Mouse (Mus musculus) hindbrain, embryonic 11.5 days (tissue): ENCODE measurements around the gene Tns3. TPM values are rescaled to one million over a fixed set of nuclear protein-coding genes. Genes with fewer than 3 reads are reported as not detected.

Source experiments
- ATAC-seq: fragments of 200-750 bp; cut with Nextera tagmentation; 2 replicates; pipeline ENCODE4 v1.8.0; 2017; ENCODE audit warnings: mild to moderate bottlenecking, moderate TSS enrichment, moderate library complexity; ENCODE audit not compliant: low FRiP score
- DNase-seq: peaks from one replicate; pipeline ENCODE4 v3.0.0-alpha.2; 2015; ENCODE audit warnings: low spot score
- H3K27ac ChIP-seq: fragments of 300-500 bp; sonication (generic); 2 replicates; pipeline ENCODE4 v1.5.1; 2014; ENCODE audit warnings: mild to moderate bottlenecking, low read depth, low read length
- H3K27me3 ChIP-seq: fragments of 300-500 bp; sonication (generic); 2 replicates; pipeline ENCODE4 v1.6.1; 2014; ENCODE audit warnings: mild to moderate bottlenecking, low read length, moderate library complexity, mixed read lengths; ENCODE audit not compliant: control insufficient read depth, insufficient read depth
- H3K36me3 ChIP-seq: fragments of 300-500 bp; sonication (generic); 2 replicates; pipeline ENCODE4 v1.6.1; 2014; ENCODE audit warnings: mild to moderate bottlenecking, low read length, moderate library complexity, mixed read lengths; ENCODE audit not compliant: control insufficient read depth, insufficient read depth
- H3K4me1 ChIP-seq: fragments of 300-500 bp; sonication (generic); replicated peaks from 2 replicates; pipeline ENCODE4 v1.6.1; 2014; ENCODE audit warnings: low read length, mixed read lengths; ENCODE audit not compliant: control insufficient read depth, insufficient read depth
- H3K4me2 ChIP-seq: fragments of 300-500 bp; sonication (generic); replicated peaks from 2 replicates; pipeline ENCODE4 v1.6.1; 2014; ENCODE audit warnings: mild to moderate bottlenecking, low read depth, low read length
- H3K4me3 ChIP-seq: fragments of 300-500 bp; sonication (generic); 2 replicates; pipeline ENCODE4 v1.5.1; 2014; ENCODE audit warnings: low read depth, low read length
- H3K9ac ChIP-seq: fragments of 300-500 bp; sonication (generic); 2 replicates; pipeline ENCODE4 v1.6.1; 2014; ENCODE audit warnings: low read depth, low read length
- H3K9me3 ChIP-seq: fragments of 300-500 bp; sonication (generic); 2 replicates; pipeline ENCODE4 v1.6.1; 2016; ENCODE audit warnings: low read length; ENCODE audit not compliant: control insufficient read depth
- WGBS: fragments of 180-500 bp; shearing (Covaris S2); extraction: QIAGEN DNeasy Blood & Tissue Kit; methylation state at CpG from one replicate; pipeline ENCODE4 v1.1.7; 2014; 5-methylcytosine and 5-hydroxymethylcytosine counted together
- polyA plus RNA-seq: library from polyadenylated mRNA; unstranded; fragments of >200 nt; fragmentation: Nextera tagmentation; extraction: Ambion mirVana; gene quantifications from 2 replicates; pipeline ENCODE4 v1.2.1, GENCODE M21; 2014

Tns3 gene
- polyA plus RNA-seq, 1 experiment from 2014 or later, result 9.5 TPM

DNA sequence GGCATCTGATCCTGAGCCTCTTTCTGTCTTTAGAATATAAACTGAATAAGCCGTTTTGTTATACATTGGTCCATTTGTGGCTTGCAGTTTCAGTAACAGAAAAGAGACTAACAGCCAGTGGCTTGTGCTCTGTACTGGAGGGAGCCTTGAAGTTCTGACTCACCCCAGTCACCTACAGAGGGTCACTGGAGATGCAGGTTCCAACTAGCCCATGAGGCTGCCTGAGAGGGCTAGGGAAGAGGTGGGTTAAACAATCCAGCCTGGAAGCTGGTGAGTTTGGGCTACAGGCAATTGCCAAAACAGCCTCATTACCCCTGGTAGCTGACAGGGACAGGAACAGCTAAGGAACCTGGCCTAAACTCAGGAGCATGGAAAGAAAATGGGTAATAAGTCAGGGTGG is 21.7 kb upstream of the Tns3 start:
- no peak overlapping the region for H3K9ac ChIP-seq
- no peak overlapping the region for H3K27ac ChIP-seq
- no peak overlapping the region for H3K4me2 ChIP-seq
- DNase-seq (no peak), ATAC-seq (no peak)
- 79% methylated on average over 1 of the region's 1 CpGs for WGBS
- no peaks in the 10 kb centered on the region for H3K9me3 ChIP-seq
- no peaks in the 10 kb centered on the region for H3K36me3 ChIP-seq
- H3K27me3 ChIP-seq, result no peaks in the 10 kb centered on the region
- no peaks in the 10 kb centered on the region for H3K4me1 ChIP-seq
- H3K4me3 ChIP-seq, result no peak overlapping the region

GRCm38 (mm10) chr11:8685195-8685594 is 20.9 kb upstream of the Tns3 start:
- WGBS, result 57% methylated on average over 3 of the region's 3 CpGs
- Histone ChIP-seq H3K4me2 (no peak overlapping the region), H3K27me3 (no peaks in the 10 kb centered on the region), H3K36me3 (no peaks in the 10 kb centered on the region), H3K27ac (no peak overlapping the region), H3K4me1 (no peaks in the 10 kb centered on the region), H3K9ac (no peak overlapping the region), H3K4me3 (no peak overlapping the region), H3K9me3 (no peaks in the 10 kb centered on the region)
- DNase-seq (no peak), ATAC-seq (no peak)

DNA sequence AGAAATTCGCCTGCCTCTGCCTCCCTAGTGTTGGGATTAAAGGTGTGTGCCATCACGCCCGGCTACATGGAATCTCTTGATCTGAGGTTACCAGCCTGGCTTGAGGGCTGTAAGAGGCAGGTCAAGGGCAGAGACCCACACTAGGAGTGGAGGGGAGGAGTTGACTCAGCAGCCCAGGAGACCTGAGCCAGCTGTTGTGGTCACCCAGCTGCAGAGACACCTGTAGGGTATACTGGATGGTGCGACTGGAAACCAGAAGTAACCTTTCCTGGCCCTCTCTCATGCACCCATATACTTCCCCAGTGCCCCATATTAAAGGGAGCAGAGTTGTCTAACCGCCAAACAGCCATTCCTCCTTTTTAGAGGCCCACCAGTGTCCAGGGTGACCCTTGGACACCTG is 19.9 kb upstream of the Tns3 start:
- Histone ChIP-seq H3K36me3 (no peaks in the 10 kb centered on the region), H3K4me2 (no peak overlapping the region), H3K9me3 (no peaks in the 10 kb centered on the region), H3K4me1 (no peaks in the 10 kb centered on the region), H3K27me3 (no peaks in the 10 kb centered on the region), H3K27ac (no peak overlapping the region), H3K9ac (no peak overlapping the region), H3K4me3 (no peak overlapping the region)
- ATAC-seq (no peak), DNase-seq (no peak)
- WGBS, result 81% methylated on average over 5 of the region's 5 CpGs

DNA sequence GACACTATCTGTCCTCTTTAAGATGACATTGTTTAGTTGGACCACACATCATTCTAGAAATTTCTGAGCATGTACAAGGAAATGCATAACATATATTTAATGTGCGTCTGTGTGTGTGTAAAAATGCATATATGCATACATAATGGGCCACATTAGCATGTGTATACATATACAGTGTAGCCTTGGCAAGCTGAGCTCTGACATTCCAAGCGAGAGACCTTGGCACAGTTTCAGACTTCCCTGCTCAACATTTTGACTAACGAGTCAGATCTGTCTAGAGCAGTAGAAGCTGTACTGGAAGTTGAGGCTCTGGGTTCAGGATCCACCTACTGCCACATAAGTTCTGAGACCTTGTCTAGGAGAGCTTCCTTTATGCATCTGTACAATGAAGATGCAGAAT is 17.0 kb upstream of the Tns3 start:
- Histone ChIP-seq H3K36me3 (no peaks in the 10 kb centered on the region), H3K27ac (no peak overlapping the region), H3K4me2 (no peak overlapping the region), H3K9ac (no peak overlapping the region), H3K27me3 (no peaks in the 10 kb centered on the region), H3K9me3 (no peaks in the 10 kb centered on the region), H3K4me1 (no peaks in the 10 kb centered on the region), H3K4me3 (no peak overlapping the region)
- no peak for DNase-seq
- no peak for ATAC-seq
- 85% methylated on average over 3 of the region's 3 CpGs for WGBS

DNA sequence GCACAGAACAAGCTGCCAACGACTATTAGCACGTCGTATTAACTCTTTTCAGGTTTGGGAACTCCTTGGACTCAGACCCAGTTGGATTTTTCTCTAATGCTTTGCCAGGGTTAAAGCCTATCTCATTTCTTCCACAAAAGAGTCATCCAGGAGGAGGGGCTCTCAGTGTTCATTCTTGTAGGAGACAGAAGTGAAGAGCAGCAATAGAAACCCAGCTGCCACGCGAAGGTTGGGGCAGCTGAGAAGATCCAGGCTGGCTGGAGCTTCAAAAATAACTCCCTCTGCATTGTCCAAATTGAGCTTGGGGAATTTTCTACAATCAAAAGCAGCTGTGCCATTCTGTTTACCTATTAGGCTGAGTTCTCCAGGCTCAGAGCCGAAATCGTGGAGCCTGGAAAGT is 16.3 kb upstream of the Tns3 start:
- Histone ChIP-seq H3K9me3 (no peaks in the 10 kb centered on the region), H3K36me3 (no peaks in the 10 kb centered on the region), H3K27me3 (no peaks in the 10 kb centered on the region), H3K4me3 (no peak overlapping the region), H3K4me2 (no peak overlapping the region), H3K4me1 (no peaks in the 10 kb centered on the region), H3K27ac (no peak overlapping the region), H3K9ac (no peak overlapping the region)
- 69% methylated on average over 7 of the region's 7 CpGs for WGBS
- DNase-seq (no peak), ATAC-seq (no peak)

- Histone ChIP-seq H3K4me1 (no peaks in the 10 kb centered on the region), H3K36me3 (no peaks in the 10 kb centered on the region), H3K4me2 (no peak overlapping the region), H3K9me3 (no peaks in the 10 kb centered on the region), H3K4me3 (no peak overlapping the region), H3K27me3 (no peaks in the 10 kb centered on the region), H3K9ac (no peak overlapping the region), H3K27ac (no peak overlapping the region)
- no peak for DNase-seq
- 79% methylated on average over 5 of the region's 5 CpGs for WGBS
- no peak for ATAC-seq
Measured at GRCm38 (mm10) chr11:8679221-8679620, 14.9 kb upstream of the Tns3 start.

GRCm38 (mm10) chr11:8678260-8678995 is 14.1 kb upstream of the Tns3 start:
- H3K27ac ChIP-seq, result no peak overlapping the region
- DNase-seq (no peak), ATAC-seq (no peak)
- H3K27me3 ChIP-seq, result no peaks in the 10 kb centered on the region
- no peak overlapping the region for H3K9ac ChIP-seq
- no peaks in the 10 kb centered on the region for H3K9me3 ChIP-seq
- no peaks in the 10 kb centered on the region for H3K4me1 ChIP-seq
- no peak overlapping the region for H3K4me3 ChIP-seq
- H3K36me3 ChIP-seq, result no peaks in the 10 kb centered on the region
- 88% methylated on average over 12 of the region's 12 CpGs for WGBS
- no peak overlapping the region for H3K4me2 ChIP-seq

GRCm38 (mm10) chr11:8675701-8676474 is 11.6 kb upstream of the Tns3 start:
- Histone ChIP-seq H3K9me3 (no peaks in the 10 kb centered on the region), H3K9ac (no peak overlapping the region), H3K4me3 (no peak overlapping the region), H3K4me1 (no peaks in the 10 kb centered on the region), H3K27me3 (no peaks in the 10 kb centered on the region), H3K36me3 (no peaks in the 10 kb centered on the region), H3K27ac (no peak overlapping the region), H3K4me2 (no peak overlapping the region)
- ATAC-seq (no peak), DNase-seq (no peak)
- 87% methylated on average over 6 of the region's 6 CpGs for WGBS
